Mouse (Mus musculus) G1E (cell line): Measurements from ENCODE around the gene Dnmt3a. TPM values are rescaled to one million over a fixed set of nuclear protein-coding genes. Genes with fewer than 3 reads are reported as not detected.

ENCODE experiments used
- ATAC-seq: 2 replicates; pipeline ENCODE4 v1.8.0; 2016; ENCODE audit warnings: mild to moderate bottlenecking; ENCODE audit not compliant: insufficient number of reproducible peaks, poor library complexity, low FRiP score, severe bottlenecking; ENCODE audit errors: extremely low read depth
- DNase-seq: peaks from one replicate; pipeline ENCODE4 v3.0.0; 2012; ENCODE audit warnings: low spot score
- H3K27me3 ChIP-seq: 2 replicates; pipeline ENCODE4 v1.6.1; 2012; ENCODE audit warnings: mild to moderate bottlenecking, low read length, inconsistent platforms; ENCODE audit not compliant: insufficient read depth
- H3K36me3 ChIP-seq: replicated peaks from 2 replicates; pipeline ENCODE3; 2012; ENCODE audit warnings: mild to moderate bottlenecking, inconsistent platforms
- H3K4me1 ChIP-seq: 2 replicates; pipeline ENCODE4 v1.6.1; 2012; ENCODE audit warnings: low read depth, low read length, inconsistent platforms, mixed read lengths; ENCODE audit not compliant: insufficient read depth
- H3K4me3 ChIP-seq: 2 replicates; pipeline ENCODE4 v1.5.1; 2012; ENCODE audit warnings: low read depth, mild to moderate bottlenecking, inconsistent platforms, low read length, moderate library complexity, mixed read lengths
- H3K9me3 ChIP-seq: replicated peaks from 2 replicates; pipeline ENCODE4 v1.6.1; 2012; ENCODE audit warnings: inconsistent platforms
- CTCF ChIP-seq: IDR thresholded peaks from 2 replicates; pipeline ENCODE4 v1.5.1; 2012; ENCODE audit warnings: low read depth, low read length, inconsistent platforms, mixed read lengths
- GATA1 ChIP-seq: IDR thresholded peaks from 2 replicates; pipeline ENCODE4 v1.6.1; 2012; ENCODE audit warnings: borderline replicate concordance, low read length, inconsistent platforms, mixed read lengths
- GATA2 ChIP-seq: IDR thresholded peaks from 2 replicates; pipeline ENCODE4 v1.6.1; 2012; ENCODE audit warnings: low read depth, low read length, inconsistent platforms, borderline replicate concordance
- POLR2AphosphoS5 ChIP-seq: IDR thresholded peaks from 2 replicates; pipeline ENCODE4 v1.6.1; 2012; ENCODE audit warnings: low read depth, low read length, inconsistent platforms; ENCODE audit not compliant: insufficient replicate concordance
- TAL1 ChIP-seq: conservative IDR thresholded peaks from 2 replicates; pipeline ENCODE4 v1.6.1; 2012; ENCODE audit warnings: low read depth, low read length, inconsistent platforms, mixed read lengths
- polyA plus RNA-seq: library from polyadenylated mRNA; stranded (reverse); fragments of >175 nt; gene quantifications from 2 replicates; pipeline ENCODE4 v1.2.3, GENCODE M21; 2012
- total RNA-seq, 2 experiments: library from RNA; stranded (forward) in 1 of 2; stranded (reverse) in 1 of 2; fragments of 200-1000 nt in 1 of 2; fragments of >200 nt in 1 of 2; fragmentation: Nextera tagmentation in 1 of 2; gene quantifications; 2 replicates each; pipeline ENCODE4 v1.2.3; 2014 to 2017

The Dnmt3a gene
- total and polyA plus RNA-seq, 3 experiments = 0.05 to 1.1 TPM; not detected in 1

DNA sequence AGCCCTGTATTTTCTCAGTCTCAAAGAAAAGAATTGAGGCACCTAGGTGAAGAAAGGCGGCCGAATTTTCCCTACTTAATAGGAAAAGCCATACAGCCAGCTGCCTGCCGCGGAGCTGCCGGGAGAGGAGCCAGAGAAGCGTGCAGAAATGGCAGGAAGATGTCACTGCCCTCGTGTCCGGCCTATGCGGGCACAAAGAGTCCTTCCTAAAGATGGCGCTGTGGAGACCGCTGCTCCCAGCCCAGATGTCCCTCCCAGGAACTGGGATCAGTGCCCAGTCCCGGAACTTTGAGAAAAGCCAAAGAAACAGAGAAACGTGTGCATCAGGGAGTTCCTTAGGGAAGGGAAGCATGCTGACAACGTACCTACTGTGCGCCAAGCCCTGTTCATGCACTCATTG, 65.8 kb downstream of the Dnmt3a start:
- Histone ChIP-seq H3K9me3 (no peaks in the 10 kb centered on the region), H3K4me3 (no peak overlapping the region), H3K27me3 (no peaks in the 10 kb centered on the region; the same call in 1 of the 2 replicates), H3K4me1 (no peaks in the 10 kb centered on the region), H3K36me3 (no peaks in the 10 kb centered on the region)
- no peak for ATAC-seq
- DNase-seq = no peak
- TF ChIP-seq POLR2AphosphoS5 (no peak), GATA2 (no peak), TAL1 (no peak), CTCF (no peak), GATA1 (no peak)

DNA sequence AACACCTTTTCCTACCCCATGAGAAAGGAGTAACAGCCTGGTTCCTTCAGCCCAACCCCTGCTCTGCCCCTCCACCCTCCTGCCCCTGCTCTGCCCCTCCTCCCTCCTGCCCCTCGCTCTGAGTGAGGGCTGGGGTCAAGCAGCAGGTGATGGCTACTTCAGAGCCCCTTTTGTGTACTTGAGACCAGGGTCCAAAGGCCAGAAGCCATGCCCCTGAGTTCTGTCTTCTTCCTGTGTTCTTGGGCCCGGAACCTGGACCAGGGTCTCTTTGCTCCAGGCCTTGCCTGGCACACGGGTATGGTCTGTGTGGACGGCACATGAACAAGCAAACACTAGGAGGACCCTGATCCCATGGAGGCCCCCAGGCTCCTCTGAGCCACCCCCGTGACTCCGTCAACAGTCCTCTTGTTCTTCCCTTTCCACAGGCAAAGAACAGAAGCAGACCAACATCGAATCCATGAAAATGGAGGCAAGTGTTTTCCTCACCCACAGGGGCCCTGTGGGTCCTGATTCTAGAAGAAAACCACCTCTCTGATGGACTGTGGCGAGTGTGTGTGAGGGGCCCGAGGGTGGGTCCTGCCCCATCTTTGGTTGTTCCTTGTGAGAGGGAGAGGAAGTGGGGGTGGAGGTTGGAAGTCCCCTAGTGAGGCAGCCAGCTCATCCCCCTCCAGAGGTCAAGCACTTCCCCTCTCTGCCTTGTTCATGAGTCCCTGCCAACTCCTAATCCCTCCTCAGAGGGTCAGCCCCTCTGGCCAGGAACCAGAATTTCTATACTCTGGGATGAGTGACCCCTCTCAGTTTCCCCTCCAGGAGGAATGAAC, 66.8 kb downstream of the Dnmt3a start:
- H3K4me3 ChIP-seq = no peak overlapping the region
- ATAC-seq = no peak
- no peaks in the 10 kb centered on the region for H3K4me1 ChIP-seq
- H3K36me3 ChIP-seq = no peaks in the 10 kb centered on the region
- no peaks in the 10 kb centered on the region; the same call in 1 of the 2 replicates for H3K27me3 ChIP-seq
- no peak for TF ChIP-seq GATA2
- no peak for DNase-seq
- no peaks in the 10 kb centered on the region for H3K9me3 ChIP-seq

DNA sequence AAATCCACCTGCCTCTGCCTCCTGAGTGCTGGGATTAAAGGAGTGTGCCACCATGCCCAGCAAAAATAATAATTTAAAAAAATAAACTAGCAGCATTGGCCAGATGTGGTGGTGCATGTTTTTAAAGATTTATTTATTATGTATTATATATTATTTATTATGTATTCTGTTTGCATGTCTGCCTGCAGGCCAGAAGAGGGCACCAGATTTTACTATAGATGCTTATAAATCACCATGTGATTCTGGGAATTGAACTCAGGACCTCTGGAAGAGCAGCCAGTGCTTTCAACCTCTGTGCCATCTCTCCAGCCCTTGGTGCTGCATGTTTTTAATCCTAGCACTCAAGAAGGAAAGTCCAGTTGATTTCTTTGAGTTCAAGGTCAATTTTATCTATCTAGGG, 69.7 kb downstream of the Dnmt3a start:
- ATAC-seq = no peak
- TF ChIP-seq TAL1 = no peak
- TF ChIP-seq GATA1 = no peak
- TF ChIP-seq POLR2AphosphoS5 = no peak
- no peak for TF ChIP-seq CTCF
- no peak for TF ChIP-seq GATA2
- H3K27me3 ChIP-seq = no peaks in the 10 kb centered on the region; the same call in 1 of the 2 replicates
- H3K4me3 ChIP-seq = no peak overlapping the region
- H3K4me1 ChIP-seq = no peaks in the 10 kb centered on the region
- no peak for DNase-seq
- no peaks in the 10 kb centered on the region for H3K36me3 ChIP-seq
- H3K9me3 ChIP-seq = no peaks in the 10 kb centered on the region

DNA sequence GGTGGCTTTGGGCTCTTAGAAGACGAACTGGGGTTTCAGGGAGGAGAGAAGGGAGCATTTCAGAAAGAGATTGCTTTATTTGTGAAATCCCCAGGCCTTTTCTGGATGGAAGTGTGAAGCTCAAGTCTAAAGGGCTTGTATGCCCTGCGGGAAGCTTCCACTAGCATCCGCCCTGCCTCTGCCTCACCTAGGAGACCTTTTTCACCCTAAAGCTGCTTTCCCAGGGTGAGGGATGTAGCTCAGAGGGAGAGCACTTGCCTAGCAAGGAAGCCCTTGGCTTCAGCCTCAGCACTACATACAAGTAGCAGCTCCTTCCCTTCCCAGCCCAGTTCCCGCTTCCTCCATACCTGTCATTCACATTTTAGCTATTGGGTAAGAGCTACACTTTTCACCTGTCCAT, 71.6 kb downstream of the Dnmt3a start:
- DNase-seq = no peak
- H3K9me3 ChIP-seq = no peaks in the 10 kb centered on the region
- ATAC-seq = no peak
- no peak for TF ChIP-seq POLR2AphosphoS5
- no peak for TF ChIP-seq GATA1
- no peak for TF ChIP-seq CTCF
- no peak for TF ChIP-seq TAL1
- TF ChIP-seq GATA2 = no peak
- H3K4me3 ChIP-seq = no peak overlapping the region
- no peaks in the 10 kb centered on the region for H3K4me1 ChIP-seq
- no peaks in the 10 kb centered on the region for H3K36me3 ChIP-seq
- H3K27me3 ChIP-seq = no peaks in the 10 kb centered on the region; the same call in 1 of the 2 replicates

DNA sequence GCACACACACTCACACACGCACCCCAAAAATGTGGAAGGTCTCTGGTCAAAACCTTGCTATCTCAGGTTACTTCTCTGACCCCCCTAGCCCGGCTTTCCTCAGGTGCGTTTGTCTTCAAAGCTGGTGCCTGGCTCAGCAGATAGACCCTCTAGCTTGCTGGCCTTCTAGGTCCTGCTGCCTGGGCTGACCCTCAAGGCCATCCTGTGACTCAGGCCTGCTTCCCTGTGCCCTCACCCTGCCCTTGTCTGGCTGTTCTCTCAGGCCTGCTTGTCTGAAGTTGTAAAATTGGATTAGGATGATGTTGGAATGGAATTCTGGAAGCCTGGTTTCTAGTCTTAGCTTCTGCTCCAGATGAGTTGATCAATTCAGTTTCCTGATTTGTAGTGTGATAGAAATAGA, 75.7 kb downstream of the Dnmt3a start:
- no peaks in the 10 kb centered on the region for H3K27me3 ChIP-seq
- ATAC-seq (no peak), DNase-seq (no peak)
- H3K4me3 ChIP-seq = no peak overlapping the region
- H3K9me3 ChIP-seq = no peaks in the 10 kb centered on the region
- H3K36me3 ChIP-seq = no peaks in the 10 kb centered on the region
- TF ChIP-seq GATA2 (no peak), POLR2AphosphoS5 (no peak), GATA1 (no peak), CTCF (no peak), TAL1 (no peak)
- no peaks in the 10 kb centered on the region for H3K4me1 ChIP-seq

DNA sequence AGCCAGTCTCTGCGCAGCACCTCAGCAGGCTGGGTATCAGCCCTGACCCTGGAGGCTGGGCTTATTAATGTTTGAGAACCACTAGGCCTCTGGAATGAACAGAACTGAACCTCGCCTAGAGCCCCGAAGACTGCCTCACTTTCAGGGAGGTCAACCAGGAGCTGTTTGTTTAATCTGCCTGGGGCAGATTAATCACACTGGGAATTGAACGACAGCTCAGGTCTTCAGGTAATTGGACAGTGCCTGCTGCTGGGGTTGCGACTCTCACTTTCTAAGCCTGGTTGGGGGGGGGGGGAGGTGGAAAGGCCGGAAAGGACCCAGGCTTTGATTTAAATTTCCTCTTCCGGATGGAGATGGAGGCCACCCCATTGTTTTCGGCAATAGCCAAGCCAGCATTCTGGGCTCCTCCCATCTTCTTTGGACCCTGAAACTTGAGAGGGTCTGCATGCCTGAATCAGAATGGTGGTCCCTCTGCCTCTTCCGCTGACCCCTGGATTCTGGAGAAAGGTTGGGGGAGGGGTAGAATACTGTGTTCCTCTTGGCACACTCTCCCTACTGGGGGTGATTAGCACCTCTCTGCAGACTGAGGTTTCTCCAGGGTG, 79.2 kb downstream of the Dnmt3a start:
- H3K36me3 ChIP-seq = no peaks in the 10 kb centered on the region
- H3K9me3 ChIP-seq = no peaks in the 10 kb centered on the region
- TF ChIP-seq POLR2AphosphoS5 (no peak), GATA1 (no peak), CTCF (no peak), TAL1 (no peak), GATA2 (no peak)
- ATAC-seq = no peak
- no peak for DNase-seq
- H3K4me3 ChIP-seq = no peak overlapping the region
- no peaks in the 10 kb centered on the region for H3K27me3 ChIP-seq
- H3K4me1 ChIP-seq = no peaks in the 10 kb centered on the region
